Mouse (Mus musculus): ENCODE results near the gene Cass4. TPM values are rescaled to one million over a fixed set of nuclear protein-coding genes. Genes with fewer than 3 reads are reported as not detected.

Gene Cass4
- 0.50 and 1.1 TPM in 2 replicates for polyA plus RNA-seq (2012; rRNA removed)

DNA sequence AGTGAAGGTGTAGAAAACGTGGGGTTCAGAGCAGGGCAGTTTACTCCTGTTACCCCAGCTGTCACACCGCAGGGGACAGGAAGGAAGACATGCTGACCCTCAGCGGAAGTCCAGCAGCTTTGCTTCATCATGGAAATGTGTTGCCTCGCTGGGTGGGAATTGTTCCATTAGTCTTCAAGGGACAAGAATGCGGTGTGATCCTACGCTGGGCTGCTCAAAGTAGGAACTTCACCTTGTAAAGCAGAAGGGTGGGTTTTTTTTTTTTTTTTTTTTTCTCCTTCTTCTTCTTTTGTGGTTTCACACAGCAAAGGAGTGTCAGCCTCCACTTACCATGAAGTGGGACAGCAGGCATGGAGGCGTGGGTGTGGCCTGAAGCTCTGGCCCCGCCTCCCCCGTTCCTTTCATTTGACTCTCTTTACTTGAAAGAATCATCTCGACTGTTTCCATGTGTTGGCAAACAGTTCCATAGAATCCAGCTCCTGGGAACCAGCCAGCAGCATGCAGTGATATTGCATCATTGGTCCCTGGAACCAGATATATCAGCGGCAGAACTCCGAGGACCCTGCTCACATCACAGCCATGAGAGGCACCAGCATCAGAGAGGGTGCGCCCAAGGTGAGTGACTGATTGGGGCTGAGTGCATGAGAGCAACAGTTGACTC lies at the start of gene Cass4:
Gene Cass4, plus strand, starts transcription at position 404 of the 661 bp plus-strand sequence.
- DNase-seq (ENCODE audit: low read depth, low spot score) = no peak
- WGBS = 25% methylated on average over 13 of the region's 13 CpGs

GRCm38 (mm10) chr2:172344669-172345068 lies 48.9 kb upstream of the Cass4 start:
- DNase-seq (ENCODE audit: low read depth, low spot score) = no peak
- WGBS = 30% methylated on average over 5 of the region's 5 CpGs

- under 1% methylated on average over 35 of the region's 35 CpGs for WGBS
- DNase-seq (ENCODE audit: low read depth, low spot score) = peak; percentile 95
These were observed 48.3 kb upstream of the Cass4 start, which contains the start of gene Fam210b for GRCm38 (mm10) chr2:172345258-172345738. Gene Fam210b, plus strand, starts transcription at chr2:172345565.

DNA sequence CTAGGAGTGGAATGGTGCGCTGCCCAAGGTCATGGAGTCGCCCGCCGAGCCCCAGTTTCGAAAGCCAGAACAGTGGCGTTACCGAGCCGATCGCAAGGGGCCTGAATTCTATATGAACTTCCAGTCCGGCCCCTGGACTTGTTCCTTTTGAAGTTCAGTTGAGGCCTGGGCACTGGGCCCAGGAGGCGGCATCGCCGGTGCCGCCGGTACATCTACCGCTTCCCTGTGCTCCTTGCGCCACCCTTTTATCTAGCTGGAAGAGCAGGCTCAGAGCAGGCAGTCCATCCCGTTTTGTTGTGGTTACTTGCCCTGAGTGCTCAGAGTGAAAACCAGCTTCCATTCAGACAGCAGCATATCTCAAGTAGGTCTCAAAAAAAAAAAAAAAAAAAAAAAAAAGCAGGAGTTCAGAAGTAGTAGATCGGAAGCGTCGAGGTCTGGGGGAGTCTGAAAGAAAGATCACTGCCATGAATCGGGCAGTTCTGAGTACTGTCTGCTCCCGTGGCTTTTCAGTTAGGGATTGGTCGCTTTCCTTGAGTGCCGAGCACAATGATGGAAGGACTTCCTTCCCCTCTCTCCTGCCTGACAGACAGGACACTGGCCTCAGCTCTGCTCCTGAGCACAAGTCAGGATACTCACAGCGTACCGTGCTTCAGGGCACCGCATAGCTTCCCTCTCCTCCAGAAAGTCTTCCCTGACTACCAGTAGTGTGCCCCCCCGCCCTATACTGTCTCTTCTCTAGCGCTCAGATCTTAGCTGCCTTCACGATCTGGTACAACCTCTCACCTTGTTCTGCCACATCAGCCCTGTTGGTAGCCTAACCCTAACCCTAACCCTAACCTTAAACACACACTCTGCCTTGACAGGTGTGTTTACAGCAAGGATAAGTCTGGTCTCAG lies 47.3 kb upstream of the Cass4 start:
- DNase-seq (ENCODE audit: low read depth, low spot score) = no peak

DNA sequence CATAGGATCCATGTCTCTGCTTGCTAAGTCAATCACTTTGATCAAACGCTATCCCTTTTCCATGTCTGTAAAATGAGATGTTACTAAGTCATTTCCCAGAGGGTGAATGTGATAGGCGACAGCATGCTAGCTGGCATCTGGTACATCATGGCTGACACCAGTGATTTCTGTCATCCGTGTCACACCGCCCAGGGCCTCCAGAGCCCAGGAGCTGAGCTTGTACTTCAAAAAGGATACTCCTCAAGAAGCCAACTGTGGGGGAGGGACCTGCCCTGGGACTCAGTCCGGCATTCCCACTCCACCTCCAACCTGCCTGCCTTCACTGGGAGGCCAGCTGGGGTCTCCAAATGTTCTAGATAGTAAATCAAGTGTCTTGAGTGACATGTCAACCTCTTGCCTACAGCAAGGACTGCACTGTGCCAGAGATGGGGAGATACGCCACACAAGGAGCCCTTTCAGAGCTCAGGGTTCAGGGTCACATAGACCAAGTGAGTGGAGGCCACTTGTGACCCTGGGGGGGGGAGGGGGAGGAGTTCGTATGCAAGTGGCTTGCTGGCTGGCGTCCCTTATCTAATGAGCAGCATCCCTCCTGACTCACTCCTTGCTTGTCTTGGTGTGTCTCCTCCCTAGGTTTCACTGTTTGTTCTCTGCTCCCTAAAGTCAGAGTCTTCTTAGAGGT lies 46.5 kb upstream of the Cass4 start:
- no peak for DNase-seq (ENCODE audit: low read depth, low spot score)
- WGBS = 83% methylated on average over 8 of the region's 8 CpGs

More for the DNA sequence above, 47.3 kb upstream of the Cass4 start:
- 16% methylated on average over 31 of the region's 31 CpGs for WGBS

- DNase-seq (ENCODE audit: low read depth, low spot score) = no peak
- WGBS = 41% methylated on average over 3 of the region's 3 CpGs
These were observed 45.2 kb upstream of the Cass4 start for GRCm38 (mm10) chr2:172348297-172348950.

DNA sequence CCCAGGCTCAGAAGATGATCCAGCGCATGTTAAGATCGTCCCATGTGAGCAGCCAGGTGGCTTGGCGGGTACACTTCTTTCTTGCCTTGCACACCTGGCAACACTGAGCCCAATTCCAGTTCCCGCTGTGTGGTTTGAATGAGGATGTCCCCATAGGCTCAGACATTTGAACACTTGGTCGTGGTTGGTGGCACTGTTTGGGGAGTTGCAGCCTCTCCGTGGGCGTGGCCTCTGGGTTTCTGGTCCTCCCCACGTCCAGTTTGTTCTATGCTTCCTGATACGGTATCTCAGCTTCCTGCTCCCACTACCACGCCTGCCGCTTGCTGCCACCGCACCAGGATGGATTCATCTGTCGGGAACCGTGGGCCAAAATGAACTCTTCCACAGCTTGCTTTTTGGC lies 43.8 kb upstream of the Cass4 start:
- no peak for DNase-seq (ENCODE audit: low read depth, low spot score)

GRCm38 (mm10) chr2:172350773-172351172 lies 42.8 kb upstream of the Cass4 start:
- 57% methylated on average over 8 of the region's 8 CpGs for WGBS
- no peak for DNase-seq (ENCODE audit: low read depth, low spot score)

More for the DNA sequence above, 43.8 kb upstream of the Cass4 start:
- WGBS = 85% methylated on average over 14 of the region's 14 CpGs

DNA sequence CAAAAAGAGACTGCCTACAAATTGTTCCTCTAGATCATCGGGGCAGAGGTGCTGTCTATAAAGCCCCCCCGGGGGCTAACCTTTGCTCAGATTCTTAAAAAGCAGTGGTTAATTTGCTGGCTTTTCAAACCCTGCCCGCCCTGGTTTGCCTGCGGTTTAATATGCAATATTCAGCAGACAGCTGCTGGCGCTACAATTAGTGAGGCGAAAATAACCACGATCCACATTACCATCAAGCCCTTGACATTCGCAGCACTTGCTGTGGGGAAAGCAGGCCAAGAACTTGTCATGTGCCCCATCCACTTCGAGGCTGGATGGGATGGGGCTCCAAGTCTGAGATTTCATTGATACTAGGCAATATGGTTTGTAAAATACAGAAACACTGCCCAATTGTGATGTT lies 40.4 kb upstream of the Cass4 start:
- WGBS = 90% methylated on average over 9 of the region's 9 CpGs
- no peak for DNase-seq (ENCODE audit: low read depth, low spot score)

- WGBS = 79% methylated on average over 9 of the region's 9 CpGs
- no peak for DNase-seq (ENCODE audit: low read depth, low spot score)
These were observed 38.8 kb upstream of the Cass4 start for GRCm38 (mm10) chr2:172354761-172355160.

GRCm38 (mm10) chr2:172355833-172356232 lies 37.8 kb upstream of the Cass4 start:
- 85% methylated on average over 5 of the region's 5 CpGs for WGBS
- DNase-seq (ENCODE audit: low read depth, low spot score) = no peak

DNA sequence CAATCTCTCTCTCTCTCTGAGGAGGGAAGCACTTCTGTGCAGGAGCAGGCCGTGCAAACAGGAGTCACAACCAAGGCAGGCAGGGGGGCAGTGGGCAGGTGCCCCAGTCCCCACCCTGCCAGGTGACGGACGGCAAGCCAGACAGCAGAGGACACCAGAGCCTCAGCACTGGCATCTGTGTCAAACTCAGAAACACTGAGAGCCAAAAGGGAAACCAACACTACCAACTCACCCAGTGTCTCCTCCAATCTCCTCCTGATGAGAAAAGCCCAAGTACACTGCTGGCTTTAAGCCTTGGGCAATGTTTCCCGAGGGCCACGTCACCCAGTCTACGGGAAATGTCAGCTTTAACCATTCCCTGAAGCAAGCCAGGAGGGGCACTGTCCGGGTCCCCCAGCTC lies 30.4 kb upstream of the Cass4 start:
- 89% methylated on average over 7 of the region's 7 CpGs for WGBS
- no peak for DNase-seq (ENCODE audit: low read depth, low spot score)

DNA sequence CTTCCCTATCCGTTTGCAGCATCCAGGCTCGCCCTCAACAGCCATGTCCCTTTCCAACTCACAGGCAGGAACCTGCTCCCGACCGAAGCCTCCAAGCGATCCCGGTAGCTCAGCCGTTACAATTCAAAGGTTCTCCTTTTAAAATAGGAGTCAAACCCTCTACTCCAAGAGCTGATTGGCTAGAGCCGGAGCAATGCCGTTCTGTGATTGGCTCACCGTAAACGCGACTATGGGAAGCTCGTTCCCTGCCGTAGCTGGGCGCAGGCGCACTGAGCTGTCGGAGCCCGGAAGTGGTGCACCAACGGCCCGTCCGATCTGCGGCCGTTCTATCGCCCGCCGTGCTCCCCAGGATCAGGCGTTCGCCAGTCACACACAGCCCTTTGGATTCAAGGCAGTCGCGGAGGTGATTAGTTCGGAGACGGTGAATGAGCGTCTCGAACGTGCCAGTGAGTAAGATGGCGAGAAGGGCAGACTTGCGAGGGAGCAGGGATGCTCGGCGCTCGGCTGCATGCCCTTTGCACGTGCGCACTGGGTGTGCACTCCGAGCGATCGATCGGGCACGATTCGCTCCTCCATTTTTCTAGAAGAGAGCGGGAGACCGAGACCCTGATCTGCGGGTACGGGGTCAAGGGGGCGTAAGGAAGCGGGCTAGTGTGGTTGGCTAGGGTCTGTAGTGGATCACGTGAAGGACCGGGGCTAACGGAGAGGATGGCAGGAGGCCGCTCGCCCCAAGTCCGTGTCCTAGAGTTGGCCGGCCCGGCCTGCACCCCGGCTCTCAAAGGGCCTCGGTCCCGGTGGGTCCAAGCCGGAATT lies 23.0 kb upstream of the Cass4 start, which contains the start of the genes Aurka and Cstf1:
Gene Aurka, minus strand, starts transcription at position 125 of the 813 bp plus-strand sequence.
Gene Cstf1, plus strand, starts transcription at position 271 of the 813 bp plus-strand sequence.
- WGBS = under 1% methylated on average over 66 of the region's 66 CpGs
- DNase-seq (ENCODE audit: low read depth, low spot score) = peak; percentile 88

DNA sequence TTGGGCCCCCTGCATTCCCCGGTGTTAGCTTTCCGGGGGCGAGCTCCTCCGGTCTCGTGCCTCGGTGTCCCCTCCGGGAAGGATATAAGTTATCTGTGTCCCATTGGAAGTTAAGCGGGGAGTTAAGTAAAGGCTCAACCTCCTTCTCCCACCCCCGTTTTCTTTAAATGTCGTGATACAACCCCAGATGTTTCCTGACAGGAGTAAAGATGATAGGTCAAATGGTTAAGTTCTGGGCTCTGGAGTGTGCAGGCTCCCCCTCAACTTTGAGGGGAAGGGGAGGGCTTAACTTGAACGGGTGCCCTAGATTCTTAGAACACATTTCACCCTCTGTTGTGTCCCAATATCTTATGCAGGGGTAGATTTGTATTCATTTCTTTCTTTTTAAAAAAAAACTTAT lies 22.3 kb upstream of the Cass4 start:
- WGBS = under 1% methylated on average over 11 of the region's 11 CpGs
- no peak for DNase-seq (ENCODE audit: low read depth, low spot score)

DNA sequence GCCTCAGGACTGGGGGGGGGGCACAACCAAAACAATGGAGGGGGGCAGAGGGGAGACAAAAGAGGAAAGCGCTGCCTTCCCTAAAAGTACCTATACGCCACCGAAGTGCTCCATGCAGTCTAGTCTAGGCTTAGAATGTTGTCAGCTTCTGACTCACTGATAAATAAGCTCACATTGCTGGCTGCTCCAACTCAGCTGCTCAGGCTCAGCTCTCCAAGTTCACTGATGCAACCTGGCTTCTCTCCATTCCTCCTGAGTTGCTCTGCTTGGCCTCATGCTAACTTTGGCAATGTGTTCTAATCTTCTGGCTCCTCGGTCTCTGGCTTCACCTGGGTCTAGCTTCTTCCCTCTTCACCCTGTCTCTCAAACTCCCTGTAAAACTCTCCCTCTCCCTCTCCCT lies 17.0 kb upstream of the Cass4 start:
- DNase-seq (ENCODE audit: low read depth, low spot score) = no peak
- 82% methylated on average over 4 of the region's 4 CpGs for WGBS

DNA sequence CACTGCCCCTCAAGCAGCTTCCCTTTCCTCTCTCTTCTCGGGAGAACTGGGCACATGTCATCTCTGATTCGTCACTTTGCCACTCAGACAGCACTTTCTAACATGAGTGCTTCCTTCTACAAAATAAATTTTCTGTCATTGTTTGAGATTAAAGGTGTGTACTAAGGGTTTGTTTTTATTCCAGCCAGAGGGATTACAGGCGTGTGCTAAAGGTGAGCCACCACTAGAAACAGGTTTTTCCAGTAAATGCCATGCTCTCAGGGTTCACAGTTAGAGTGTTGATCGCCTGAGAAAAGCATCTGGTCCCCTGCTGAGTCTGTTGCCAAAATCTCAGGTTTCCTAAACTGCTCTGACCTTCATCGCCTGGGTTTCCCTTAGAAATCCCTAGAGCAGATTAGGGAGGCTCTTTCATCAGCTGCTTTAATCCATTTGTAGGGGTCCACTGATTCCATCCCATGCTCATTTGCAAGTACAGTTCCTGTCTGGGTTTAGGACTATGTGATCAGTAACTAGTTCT lies 16.5 kb upstream of the Cass4 start:
- no peak for DNase-seq (ENCODE audit: low read depth, low spot score)
- 39% methylated on average over 5 of the region's 5 CpGs for WGBS

GRCm38 (mm10) chr2:172378332-172378731 lies 15.3 kb upstream of the Cass4 start:
- 64% methylated on average over 7 of the region's 7 CpGs for WGBS
- DNase-seq (ENCODE audit: low read depth, low spot score) = no peak

- WGBS = 94% methylated on average over 17 of the region's 17 CpGs
- DNase-seq (ENCODE audit: low read depth, low spot score) = no peak
These were observed 13.1 kb upstream of the Cass4 start for GRCm38 (mm10) chr2:172380513-172380912.

Data from large intestine, adult 2 months (tissue).